28 mouse cellular contexts compared by ENCODE assay signal in genomic region chr11:103222718-103223117, GRCm38 (mm10). TPM values are rescaled to one million over a fixed set of nuclear protein-coding genes. Genes with fewer than 3 reads are reported as not detected.
"Had no signal": no experiment of that assay in that cellular context is flagged by ENCODE, and none has a peak within 500 bp of the region (broad histone marks: within the 10 kb centered on the region; RNA-seq: fewer than 3 reads in every experiment).

No protein-coding gene starts in this region.

RNA-seq across cellular contexts. Expression of gene Spata32, which starts 4.5 kb away (rescaled TPM):
- total RNA-seq: heart, postnatal 10 days; heart, postnatal 14 days; heart, postnatal 25 days; heart, postnatal 36 days; heart, postnatal 4 days; hematopoietic stem cell, adult 5-6 weeks had no signal
- polyA plus RNA-seq: heart, embryonic 11.5 days; heart, embryonic 12.5 days; heart, embryonic 13.5 days; heart, embryonic 14.5 days; heart, embryonic 15.5 days; heart, embryonic 16.5 days; heart, postnatal 0 days; hindbrain, embryonic 10.5 days; hindbrain, embryonic 11.5 days; hindbrain, embryonic 12.5 days; inflammation-experienced regulatory T-cells, adult 6 months; intestine, embryonic 14.5 days; intestine, embryonic 15.5 days; intestine, embryonic 16.5 days; intestine, postnatal 0 days; kidney, adult 2 months; kidney, embryonic 14.5 days; kidney, embryonic 15.5 days; kidney, embryonic 16.5 days; kidney, postnatal 0 days; large intestine, adult 2 months had no signal

RNA-seq across cellular contexts. Expression of gene 1700023F06Rik, which starts 14.4 kb away (rescaled TPM):
- total RNA-seq: heart, postnatal 10 days; heart, postnatal 14 days; heart, postnatal 25 days; heart, postnatal 36 days; heart, postnatal 4 days; hematopoietic stem cell, adult 5-6 weeks; hindbrain, postnatal 0 days had no signal
- polyA plus RNA-seq: heart, embryonic 11.5 days; heart, embryonic 12.5 days; heart, embryonic 13.5 days; heart, postnatal 0 days; inflammation-experienced regulatory T-cells, adult 6 months had no signal
